Mouse (Mus musculus): ENCODE results near the gene Mmp1b. TPM values are rescaled to one million over a fixed set of nuclear protein-coding genes. Genes with fewer than 3 reads are reported as not detected.

Gene Mmp1b
- total RNA-seq (2023): not detected

GRCm38 (mm10) chr9:7387947-7388346 lies at the start of gene Mmp1b:
Gene Mmp1b, minus strand, starts transcription at chr9:7388047.

GRCm38 (mm10) chr9:7344107-7344506 lies 43.7 kb downstream of the Mmp1b start, which contains the start of gene Mmp12:
Gene Mmp12, plus strand, starts transcription at chr9:7344381.

Other genes with a start within 250 kb of the Mmp1b start
- gene Dync2h1, start 203.6 kb downstream of the Mmp1b start, total RNA-seq (2023): 1 to 10 TPM; 1.9 to 2.1 TPM
- 10 to 100 TPM; 51.3 to 53.4 TPM for gene Dcun1d5, start 203.5 kb downstream of the Mmp1b start, total RNA-seq (2023)
- under 1 TPM; 0.24 to 0.47 TPM for gene Mmp13, start 115.5 kb downstream of the Mmp1b start, total RNA-seq (2023)
- gene Mmp12, start 43.7 kb downstream of the Mmp1b start, total RNA-seq (2023): 10 to 100 TPM; 23.0 to 44.1 TPM
- not detected for gene Mmp3, start 57.8 kb upstream of the Mmp1b start, total RNA-seq (2023)
- not detected for gene Mmp10, start 114.3 kb upstream of the Mmp1b start, total RNA-seq (2023)
- 10 to 100 TPM; 28.1 to 44.2 TPM for gene Mmp8, start 170.4 kb upstream of the Mmp1b start, total RNA-seq (2023)
- gene Mmp27, start 183.3 kb upstream of the Mmp1b start, total RNA-seq (2023): under 1 TPM; 0.55 to 0.79 TPM
- not detected for gene Mmp20, start 240.2 kb upstream of the Mmp1b start, total RNA-seq (2023)

Data from monocyte, adult 59 days (primary cell).